Mouse (Mus musculus) spleen, postnatal 14 days (tissue): ENCODE measurements around the gene AU040320.
A peak's percentile ranks its signal among the peaks of the same experiment; 100 is the strongest.

Experiments used
- DNase-seq, 2 experiments: peaks; one replicate each; pipeline ENCODE4 v3.0.0; 2021 to 2022; ENCODE audit warnings: low spot score in 2 of 2

The AU040320 gene

DNA sequence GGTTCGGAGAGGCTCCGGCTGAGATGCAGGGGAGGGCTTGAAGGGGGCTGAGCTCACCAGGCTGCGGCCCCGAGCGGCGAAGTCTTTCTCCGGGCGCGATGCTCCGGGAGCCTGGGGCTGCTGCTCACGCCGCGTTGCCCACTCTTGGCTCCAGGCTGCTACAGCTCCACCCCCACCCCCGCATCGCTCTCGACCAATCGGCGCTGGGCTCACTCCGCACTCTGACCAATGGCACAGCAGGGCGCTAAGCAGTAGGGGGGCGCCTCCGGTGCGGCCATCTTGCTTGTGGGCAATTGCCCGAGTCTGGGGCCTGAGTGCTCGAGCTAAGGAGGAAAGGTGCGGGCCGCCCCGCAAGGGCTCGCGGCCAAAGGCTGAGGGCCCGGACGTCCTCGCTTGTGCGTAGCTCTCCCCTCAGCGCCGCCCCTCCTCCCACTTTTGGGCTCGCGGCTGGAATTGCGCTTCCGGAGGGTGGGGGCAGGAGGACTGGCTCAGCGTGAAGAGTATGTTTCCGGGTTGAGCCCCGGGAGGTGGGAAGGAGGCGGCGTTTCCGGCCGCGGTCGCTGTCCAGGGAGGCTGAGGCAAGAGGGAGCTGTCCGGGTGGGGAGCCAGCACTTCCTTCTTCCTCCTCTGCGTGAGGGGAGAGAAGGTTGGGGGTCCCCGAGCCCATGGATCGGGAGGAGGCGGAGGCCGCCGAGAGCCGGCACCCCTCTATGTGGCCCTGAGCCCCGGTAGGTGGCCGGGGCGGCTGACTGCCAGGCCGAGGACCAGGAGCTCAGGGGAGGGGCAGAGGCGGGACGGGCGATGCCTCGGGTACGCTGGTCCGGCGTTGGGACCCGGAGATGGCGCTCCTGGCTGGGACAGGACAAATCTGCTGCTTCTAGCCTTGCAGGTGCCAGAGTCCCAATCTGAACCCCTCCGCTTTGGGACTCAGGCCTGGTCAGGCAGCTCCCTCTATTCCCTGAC is at the start of gene AU040320, which contains the start of gene Ncdn:
Gene AU040320, plus strand, starts transcription at position 277 of the 963 bp plus-strand sequence.
Gene Ncdn, minus strand, starts transcription at position 171 of the 963 bp plus-strand sequence.
- DNase-seq: peak; percentile 91 to 93

DNA sequence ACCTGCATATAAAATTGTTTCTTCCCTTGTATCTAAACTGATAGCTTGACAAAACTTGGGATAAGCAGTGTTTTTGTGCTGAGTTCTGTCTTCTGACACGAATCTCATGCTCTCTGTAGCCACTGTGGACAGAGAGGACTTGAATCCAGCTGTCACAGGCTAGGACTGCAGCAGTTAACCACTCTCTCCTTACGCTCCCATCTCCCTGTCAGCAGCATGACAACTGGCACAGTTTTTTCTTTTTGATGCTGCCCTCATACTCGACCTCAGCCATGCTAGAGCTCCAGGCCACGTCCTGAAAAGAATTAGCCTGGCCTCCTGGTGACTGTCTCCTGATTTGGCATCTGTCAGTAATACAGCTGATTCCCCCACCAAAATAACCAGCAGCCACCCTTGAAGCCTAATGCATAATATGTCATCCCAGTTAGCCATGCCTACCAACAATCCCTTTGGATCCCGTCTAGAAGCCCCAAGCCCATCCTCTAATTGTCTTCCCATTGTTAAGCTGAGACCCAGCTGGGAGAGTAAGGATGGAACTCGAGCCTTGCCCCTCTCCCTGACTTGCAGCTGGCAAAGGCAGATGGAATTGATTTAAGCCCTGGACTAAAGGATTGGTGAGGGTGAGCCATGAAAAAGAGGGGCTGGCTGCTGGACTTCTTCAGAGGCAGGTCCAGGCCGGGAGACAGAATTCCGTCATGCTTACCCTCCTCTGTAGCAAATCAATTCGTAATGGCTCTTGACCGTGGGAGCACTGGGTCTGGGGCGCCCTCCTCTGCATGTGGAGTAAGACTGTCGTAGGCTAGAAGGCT is 46.5 kb upstream of the AU040320 start:
- DNase-seq: no peak

DNA sequence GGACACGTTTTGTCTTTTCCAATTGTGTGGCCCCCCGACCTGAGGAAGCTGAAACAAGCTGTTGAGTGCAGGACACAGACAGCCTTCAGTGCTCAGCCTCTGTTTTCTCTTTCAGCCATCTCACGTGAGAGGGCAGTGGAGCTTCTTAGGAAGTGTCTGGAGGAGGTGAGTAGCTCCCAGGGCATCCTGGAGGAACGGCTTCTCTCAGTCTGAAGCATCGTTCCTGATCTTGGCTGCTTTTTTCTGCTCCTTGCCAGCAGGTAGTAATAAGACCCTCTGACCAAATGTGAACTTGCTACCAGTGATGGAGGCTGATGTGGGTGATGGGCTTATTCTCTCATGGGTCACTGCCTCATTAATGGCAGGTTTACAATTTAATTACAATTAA is 45.9 kb upstream of the AU040320 start:
- no peak for DNase-seq

DNA sequence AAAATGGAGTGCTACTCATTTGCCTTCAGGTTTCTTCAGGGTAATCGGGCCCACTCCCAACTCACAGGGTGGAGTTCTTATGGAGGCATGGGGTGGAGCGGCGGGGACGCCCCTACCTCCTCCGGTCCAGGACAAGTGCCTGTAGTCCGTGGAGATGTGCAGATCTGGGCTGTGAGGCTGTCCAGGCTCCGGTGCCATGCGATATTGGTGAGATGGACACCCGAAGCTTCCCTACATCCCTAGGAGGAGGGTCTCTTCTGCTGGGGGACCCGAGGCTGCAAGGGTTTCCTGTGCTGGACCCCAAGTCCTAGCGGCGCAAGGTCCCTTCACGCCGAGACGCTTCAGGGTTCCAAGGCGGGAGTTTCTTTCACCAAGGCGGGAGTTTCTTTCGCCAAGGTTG is 21.2 kb upstream of the AU040320 start:
- DNase-seq: no peak

DNA sequence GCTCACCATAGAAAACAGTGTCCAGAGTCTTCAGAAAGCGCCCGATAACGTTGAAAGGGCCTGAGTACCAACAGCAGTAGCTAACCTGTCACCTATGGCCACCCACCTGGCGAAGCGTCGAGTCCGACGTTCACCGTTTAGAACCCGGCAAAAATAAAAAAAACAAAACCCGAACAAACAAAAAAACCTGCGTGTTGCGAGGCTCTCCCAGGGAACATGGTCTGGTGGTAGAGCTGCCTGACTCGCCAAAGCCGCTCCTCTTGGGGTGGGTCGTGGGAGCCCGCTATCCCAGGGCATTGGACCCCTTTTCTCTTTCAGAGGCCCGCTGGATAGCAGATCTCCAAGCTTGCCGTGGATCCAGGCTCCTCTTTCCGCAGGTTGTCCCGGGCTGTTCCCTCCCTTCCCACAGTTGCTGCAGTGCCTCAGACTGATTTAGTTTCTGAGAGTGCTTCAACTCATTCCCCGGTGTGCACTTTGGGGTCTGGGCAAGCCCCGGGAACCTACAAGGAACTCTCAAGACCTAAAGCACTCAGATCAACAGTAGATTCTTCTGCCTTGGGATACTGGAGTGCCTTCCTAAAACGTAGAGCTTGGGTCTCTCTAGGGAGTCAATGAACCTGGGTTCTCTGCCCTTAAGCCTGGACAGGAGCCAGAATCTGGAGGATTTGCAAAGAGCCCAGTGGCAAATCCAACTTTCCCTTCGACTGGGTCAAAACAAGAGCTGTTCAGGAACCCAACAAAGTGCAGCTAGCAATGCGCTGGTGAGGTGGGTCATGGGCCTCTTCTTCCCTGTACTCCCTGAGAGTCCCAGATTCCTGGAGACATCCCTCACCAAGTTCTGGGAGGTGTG is 20.6 kb upstream of the AU040320 start:
- DNase-seq: no peak

DNA sequence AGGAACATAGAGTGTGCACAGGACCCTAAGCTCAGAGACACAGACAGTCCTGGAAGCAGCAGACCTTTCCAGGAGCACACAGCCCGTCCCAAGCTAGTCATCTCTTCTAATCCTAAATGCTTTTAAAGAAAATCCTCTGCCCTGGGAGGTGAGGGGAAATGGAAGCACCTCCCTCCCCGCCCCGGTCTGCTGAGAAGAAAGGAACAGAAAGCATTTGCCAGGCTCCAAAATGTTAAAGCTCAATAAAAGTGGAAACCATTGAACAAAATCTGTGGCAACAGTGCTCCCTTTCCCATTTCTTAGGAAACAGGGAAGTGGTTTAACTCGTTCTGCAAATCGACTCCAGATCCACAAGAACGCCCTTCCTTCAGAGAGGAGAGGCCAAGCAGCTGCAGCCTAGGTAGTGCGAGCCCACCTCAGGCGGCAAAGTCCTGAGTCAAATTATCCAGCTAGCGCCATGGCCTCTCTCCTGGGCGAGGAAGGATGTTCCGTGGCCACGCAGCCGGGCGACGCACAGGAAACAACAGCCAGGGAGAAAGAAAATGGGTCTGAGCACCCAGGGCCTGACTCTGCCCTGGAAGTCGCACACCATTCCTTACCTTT is 19.2 kb upstream of the AU040320 start:
- DNase-seq: no peak

DNA sequence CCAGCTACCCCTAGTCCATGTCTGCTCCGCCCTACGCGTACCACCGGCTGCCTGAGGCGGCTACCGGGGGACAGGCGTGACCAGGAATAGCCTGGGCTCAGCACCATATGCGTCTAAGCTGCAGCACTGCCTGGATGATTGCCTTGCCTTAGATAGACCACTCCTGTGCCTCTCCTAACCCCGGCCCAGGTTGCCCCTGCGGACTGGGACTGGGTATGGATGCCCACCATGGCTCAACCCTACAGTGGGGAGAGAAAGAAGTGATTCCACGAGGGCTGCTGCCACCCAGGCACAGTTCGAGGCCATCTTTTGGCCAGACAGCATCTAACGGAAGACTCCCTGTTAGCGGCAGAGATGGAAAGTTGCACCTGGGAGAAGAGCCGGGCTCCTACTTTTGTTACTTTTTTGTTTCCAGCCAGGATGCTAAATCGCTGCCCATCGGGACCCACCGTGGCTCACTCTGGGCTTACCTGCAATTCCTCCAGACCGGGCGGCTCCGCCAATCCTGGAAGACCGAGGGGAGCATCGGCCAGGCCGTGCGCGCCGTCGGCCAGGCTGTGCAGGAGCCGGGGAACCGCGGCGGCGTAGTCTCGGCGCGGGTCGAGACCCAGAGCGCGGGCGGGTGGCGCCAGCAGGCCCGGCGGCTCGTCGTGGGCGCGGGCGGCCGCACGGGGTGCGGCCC is 18.5 kb upstream of the AU040320 start:
- no peak for DNase-seq

DNA sequence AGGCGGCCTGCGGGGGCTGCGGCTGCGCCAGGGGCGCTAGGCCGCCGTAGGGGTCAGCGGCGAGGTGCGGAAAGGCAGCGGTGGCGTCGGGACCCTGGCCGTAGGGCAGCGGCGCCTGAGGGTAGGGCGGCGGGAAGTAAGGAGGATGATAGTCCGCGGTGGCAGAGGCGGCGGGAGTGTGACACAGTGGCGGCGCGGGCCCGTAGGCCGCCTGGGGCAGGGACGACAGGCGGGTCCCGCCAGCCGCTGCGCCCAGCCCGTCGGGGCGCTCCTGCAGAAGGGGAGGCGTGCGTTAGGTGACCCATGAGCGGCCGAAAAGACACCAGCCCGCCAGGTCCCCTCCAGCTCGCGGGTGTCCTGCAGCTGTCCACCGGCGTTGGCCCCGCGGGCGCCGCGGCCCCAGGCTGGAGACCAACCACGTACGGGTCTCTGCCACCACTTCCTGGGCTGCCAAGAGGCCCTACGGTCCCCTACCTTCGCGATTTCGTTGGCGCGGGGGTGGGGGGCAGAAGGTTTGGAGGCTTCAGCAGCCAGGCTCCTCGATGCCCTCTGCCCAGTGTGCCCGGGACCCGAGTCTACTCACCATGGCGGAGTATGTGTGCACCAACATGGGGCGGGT is 17.9 kb upstream of the AU040320 start:
- no peak for DNase-seq

DNA sequence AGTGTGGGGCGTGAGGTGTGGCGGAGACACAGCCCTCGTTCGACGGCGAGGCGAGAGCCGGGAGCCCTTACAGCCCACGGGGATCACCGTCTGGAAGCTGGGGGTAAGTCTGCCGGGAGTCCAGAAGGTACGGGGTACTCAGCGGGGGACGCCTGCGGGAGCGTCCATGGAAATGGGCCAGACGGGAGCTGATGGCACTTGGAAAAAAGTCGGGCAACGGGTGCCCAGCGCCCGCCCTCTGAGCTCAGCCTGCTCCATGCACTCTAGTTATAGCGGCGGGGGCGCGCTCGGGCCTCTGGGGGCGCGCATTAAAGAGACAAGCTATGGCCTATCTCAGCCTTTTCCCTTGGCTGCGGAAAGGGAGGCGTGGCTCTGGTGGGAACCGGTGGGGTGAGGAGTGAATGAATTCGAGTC is 17.3 kb upstream of the AU040320 start, which contains the start of gene Tfap2e:
Gene Tfap2e, minus strand, starts transcription at position 240 of the 414 bp plus-strand sequence.
- DNase-seq: no peak

DNA sequence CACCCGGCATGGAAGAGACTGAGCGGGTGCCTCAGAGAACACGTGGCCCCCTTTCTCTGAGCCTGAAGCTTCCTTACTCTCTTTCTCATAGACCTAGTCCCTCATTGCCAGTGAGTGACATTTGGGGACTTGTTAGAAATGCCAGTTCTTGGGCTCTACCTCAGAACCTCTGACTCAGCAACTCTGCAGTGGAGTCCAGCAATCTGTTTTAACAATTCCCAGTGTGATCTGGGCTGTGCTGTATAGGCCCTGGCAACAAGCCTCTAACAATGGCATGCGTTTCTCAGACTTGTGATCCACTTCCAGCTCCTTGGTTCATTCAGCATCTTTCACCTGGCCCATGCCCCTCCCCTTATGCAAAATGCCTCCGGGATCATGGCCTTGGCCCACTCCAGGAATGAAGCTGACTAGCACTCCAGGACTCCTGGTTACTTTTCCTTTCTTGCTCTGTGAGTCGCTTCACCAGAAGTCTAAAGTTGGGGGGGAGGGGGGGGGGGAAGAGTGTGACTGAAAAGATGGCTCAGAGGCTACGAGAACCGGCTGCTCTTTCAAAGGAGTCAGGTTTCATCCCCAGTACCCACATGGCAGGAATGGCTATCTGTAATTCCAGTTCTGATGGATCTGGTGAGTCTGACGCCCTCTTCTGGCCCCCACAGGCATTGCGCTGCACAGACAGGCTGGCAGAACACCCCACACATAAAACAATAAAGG is 13.2 kb upstream of the AU040320 start:
- no peak for DNase-seq

DNA sequence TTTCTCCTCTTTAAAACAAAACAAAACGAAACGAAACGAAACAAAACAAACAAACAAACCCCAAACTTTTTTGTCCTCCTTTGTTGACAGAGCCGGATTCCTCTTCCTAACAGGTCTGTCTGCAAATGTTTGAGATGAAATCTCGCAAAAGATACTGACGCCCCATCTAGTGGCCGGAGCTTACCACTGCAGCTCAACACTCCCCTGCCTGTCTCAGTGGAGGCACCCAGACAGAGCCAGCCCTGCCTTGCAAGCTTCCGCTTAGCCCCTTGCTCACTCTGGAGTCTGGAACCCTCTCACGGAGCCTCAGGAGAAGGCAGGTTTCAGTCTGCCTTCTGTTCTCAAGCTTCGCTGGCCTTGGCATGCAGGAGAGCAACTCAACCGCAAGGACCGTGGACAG is 11.9 kb upstream of the AU040320 start:
- peak; percentile 47 to 65 for DNase-seq

DNA sequence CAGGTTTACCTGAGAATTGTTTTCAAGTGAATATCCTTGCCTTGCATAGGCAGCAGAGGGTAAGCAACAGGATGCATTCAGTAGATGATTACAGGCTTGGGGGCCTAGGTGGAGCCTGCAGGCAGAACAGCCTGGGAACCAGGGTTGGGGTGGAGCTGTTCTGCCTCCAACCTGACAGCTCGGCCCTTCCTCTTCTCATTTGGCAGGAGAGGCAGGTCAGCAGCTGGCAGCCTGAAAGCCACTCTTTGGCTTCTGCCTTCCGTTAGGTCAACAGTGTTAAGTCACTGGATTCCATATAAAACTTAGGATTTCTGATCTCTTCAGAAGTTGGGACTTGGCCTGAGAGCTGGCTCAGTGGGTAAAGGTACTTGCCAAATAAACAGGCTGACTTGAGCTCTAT is 10.4 kb upstream of the AU040320 start:
- DNase-seq: no peak

DNA sequence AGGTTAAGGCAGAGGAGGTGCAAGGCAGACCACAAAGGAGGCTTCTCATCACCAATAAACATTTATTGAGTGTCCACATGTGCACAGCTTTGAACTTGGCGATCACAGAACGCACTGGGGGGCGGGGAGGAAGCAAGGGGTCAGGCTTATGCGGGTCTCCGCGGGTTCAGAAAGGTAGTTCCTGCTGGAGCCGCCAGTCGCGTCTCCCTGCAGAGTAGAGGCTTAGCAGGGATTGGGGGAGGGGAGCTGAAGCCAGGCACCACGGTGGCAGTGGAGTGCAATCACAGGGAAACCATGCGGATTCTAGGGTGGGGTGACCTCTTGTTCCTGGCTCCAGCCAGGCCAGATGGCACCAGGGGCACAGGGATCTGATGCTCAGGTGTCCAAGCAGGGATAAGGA is 9.6 kb upstream of the AU040320 start:
- no peak for DNase-seq

DNA sequence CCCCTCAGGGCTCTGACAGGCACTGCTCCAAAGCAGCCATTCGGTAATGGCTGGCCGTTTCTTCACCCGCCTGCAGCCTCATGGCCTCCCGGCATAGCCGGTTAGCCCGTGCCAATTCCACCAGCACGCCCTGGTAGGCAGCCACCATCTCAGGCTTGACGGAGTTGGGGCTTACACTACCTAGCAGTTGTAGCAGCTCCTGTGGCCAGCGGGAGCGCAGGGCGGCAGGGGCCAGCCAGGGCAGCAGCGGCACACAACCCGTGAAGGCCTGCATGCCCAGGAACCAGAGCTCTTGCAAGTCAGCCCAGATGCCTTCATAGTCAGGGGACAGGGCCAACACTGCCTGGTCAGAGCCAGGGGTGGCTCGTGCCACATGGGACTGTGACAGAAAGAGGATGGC is 8.5 kb upstream of the AU040320 start:
- DNase-seq: no peak

DNA sequence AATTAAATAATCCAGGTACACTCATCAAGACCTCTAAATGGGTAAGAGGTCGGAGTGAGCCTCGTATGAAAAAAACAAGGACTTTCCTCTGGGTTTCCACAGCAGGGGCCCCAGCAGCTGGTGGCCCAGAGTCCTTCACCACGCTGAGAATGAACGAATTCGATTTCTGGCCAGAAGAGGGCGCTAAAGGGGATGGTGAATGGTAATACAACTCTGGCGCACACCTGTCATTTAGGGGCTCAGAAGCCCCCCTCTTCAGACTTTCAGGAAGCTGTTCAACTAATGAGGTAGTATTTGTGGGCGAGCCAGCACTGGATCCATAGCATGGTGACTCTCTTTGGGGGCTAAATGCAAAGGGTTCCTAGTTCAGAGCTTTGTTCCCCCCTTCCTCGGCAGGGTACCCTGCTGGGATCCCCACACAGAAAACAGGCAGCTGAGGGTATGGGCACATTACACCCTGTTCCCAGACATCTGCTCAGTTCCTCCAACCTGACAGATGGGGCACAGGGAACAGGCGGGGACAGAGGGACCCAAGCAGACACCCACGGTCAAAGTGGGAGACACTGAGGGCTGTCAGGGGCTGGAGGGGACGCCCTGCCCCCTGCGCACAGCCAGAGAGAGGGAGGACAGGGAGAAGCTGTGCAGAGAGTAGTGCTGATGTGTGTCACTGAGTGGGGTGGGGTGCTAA is 7.7 kb upstream of the AU040320 start:
- peak in 1 of 2 experiments; percentile 61 for DNase-seq

DNA sequence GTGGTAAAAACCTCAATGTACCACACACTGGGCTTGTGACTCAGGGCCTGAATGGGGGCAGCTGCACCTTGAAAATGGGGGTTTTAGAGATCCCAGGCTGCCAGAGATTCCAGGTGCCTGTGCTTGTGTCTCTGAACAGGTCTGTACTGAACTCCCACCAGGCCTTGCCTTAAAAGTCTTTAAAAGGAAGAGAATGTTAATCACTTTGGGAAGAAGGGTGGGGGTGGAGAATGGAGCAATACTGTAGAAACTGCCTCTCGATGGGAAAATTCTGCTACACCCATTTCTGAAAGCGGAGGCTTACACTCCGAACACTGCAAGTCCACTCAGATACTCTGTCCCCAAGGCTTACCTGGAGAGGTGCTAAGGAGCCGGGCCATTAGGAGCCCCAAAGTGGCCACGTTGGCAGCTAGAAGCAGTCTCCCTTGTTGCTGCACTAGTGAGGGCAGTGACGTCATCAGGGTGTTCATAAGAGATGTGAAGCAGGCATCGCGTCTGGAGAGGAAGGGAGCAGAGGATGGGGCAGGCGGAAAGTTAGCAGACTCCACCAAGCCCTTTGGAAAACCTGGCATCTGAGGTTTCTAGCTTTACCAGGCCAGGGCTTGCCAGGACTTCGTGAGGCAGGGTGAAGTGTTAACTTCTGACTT is 7.0 kb upstream of the AU040320 start:
- DNase-seq: no peak

DNA sequence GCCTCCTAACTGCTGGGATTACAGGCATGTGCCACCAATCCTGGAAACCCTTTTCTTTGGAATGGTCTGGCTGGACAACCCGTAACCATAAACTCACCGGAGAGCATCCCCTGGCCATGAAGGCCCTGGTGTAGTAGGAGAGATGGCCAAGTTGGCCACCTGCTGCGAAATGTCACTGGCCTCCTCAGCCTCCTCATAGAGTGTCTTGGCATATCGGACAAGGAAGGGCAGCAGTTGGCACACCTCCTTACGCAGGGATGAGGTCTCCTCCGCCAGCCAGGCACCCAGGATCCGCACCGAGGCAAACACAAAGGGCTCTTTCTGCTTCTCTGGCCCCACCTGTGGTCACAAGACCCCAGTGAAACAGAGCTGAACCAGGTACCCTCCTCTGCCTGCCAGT is 5.0 kb upstream of the AU040320 start:
- no peak for DNase-seq

DNA sequence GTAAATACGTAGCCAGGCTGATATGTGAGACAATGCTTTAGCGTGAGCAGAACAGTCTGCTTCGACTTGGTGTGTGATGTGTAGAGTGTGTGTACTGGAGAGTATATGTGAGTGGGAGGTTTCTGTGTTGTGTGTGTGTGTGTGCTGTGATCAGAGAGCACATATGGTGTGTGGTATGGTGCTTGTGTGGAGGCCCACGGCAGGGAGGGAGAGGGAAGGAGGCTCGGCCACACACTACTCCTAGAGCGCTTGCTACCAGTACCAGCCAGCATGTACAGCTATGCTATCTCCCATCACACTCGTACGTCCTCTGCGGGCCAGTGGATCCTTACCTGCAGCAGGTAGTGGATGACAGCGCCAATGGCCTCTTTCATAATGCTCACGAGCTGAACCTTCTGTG is 3.8 kb upstream of the AU040320 start:
- no peak for DNase-seq
